Mouse (Mus musculus) cerebral cortex, adult 2 months (tissue): ENCODE data around the gene Ntf3.

Source experiments
- WGBS: fragments of 180-500 bp; shearing (Covaris S2); methylation state at CpG from one replicate; pipeline ENCODE4 v1.1.7; 2018; 5-methylcytosine and 5-hydroxymethylcytosine counted together

Gene Ntf3

GRCm38 (mm10) chr6:126106051-126106797 is 60.5 kb downstream of the Ntf3 start:
- WGBS, result 62% methylated on average over 7 of the region's 7 CpGs

GRCm38 (mm10) chr6:126105083-126105740 is 61.5 kb downstream of the Ntf3 start:
- WGBS, result 87% methylated on average over 12 of the region's 12 CpGs

GRCm38 (mm10) chr6:126102571-126102970 is 64.1 kb downstream of the Ntf3 start:
- 79% methylated on average over 6 of the region's 6 CpGs for WGBS

GRCm38 (mm10) chr6:126102007-126102406 is 64.7 kb downstream of the Ntf3 start:
- WGBS, result 92% methylated on average over 11 of the region's 11 CpGs

GRCm38 (mm10) chr6:126100579-126100978 is 66.1 kb downstream of the Ntf3 start:
- 96% methylated on average over 1 of the region's 1 CpGs for WGBS

- WGBS, result 87% methylated on average over 5 of the region's 5 CpGs
Observed at GRCm38 (mm10) chr6:126097471-126097870, 69.2 kb downstream of the Ntf3 start.

- WGBS, result 27% methylated on average over 13 of the region's 13 CpGs
Observed at GRCm38 (mm10) chr6:126096085-126096484, 70.6 kb downstream of the Ntf3 start.

- 66% methylated on average over 6 of the region's 6 CpGs for WGBS
Observed at GRCm38 (mm10) chr6:126095041-126095440, 71.7 kb downstream of the Ntf3 start.

- 70% methylated on average over 5 of the region's 5 CpGs for WGBS
Observed at GRCm38 (mm10) chr6:126092026-126092425, 74.7 kb downstream of the Ntf3 start.

- 90% methylated on average over 1 of the region's 1 CpGs for WGBS
Observed at GRCm38 (mm10) chr6:126090063-126090462, 76.6 kb downstream of the Ntf3 start.

- WGBS, result 94% methylated on average over 12 of the region's 12 CpGs
Observed at GRCm38 (mm10) chr6:126088489-126089265, 78.0 kb downstream of the Ntf3 start.

GRCm38 (mm10) chr6:126086321-126086950 is 80.3 kb downstream of the Ntf3 start:
- 81% methylated on average over 3 of the region's 3 CpGs for WGBS

GRCm38 (mm10) chr6:126080531-126080930 is 86.2 kb downstream of the Ntf3 start:
- 91% methylated on average over 3 of the region's 3 CpGs for WGBS

- WGBS, result 90% methylated on average over 3 of the region's 3 CpGs
Observed at GRCm38 (mm10) chr6:126057706-126058105, 109.0 kb downstream of the Ntf3 start.

- 90% methylated on average over 5 of the region's 5 CpGs for WGBS
Observed at GRCm38 (mm10) chr6:126053136-126053535, 113.6 kb downstream of the Ntf3 start.
